Mouse (Mus musculus) limb, embryonic 15.5 days (tissue): ENCODE results near the gene Dock4. TPM values are rescaled to one million over a fixed set of nuclear protein-coding genes. Genes with fewer than 3 reads are reported as not detected.
A peak's percentile ranks its signal among the peaks of the same experiment; 100 is the strongest.

Experiments used
- ATAC-seq: fragments of 200-750 bp; cut with Nextera tagmentation; 2 replicates; pipeline ENCODE4 v1.8.0; 2017; ENCODE audit warnings: low read depth, moderate TSS enrichment; ENCODE audit not compliant: insufficient number of reproducible peaks, low FRiP score, low TSS enrichment
- H3K27ac ChIP-seq: fragments of 300-500 bp; sonication (generic); 2 replicates; pipeline ENCODE4 v1.5.1; 2015; ENCODE audit warnings: moderate library complexity, mild to moderate bottlenecking, inconsistent platforms
- H3K27me3 ChIP-seq: fragments of 300-500 bp; sonication (generic); 2 replicates; pipeline ENCODE4 v1.6.1; 2015; ENCODE audit warnings: inconsistent platforms
- H3K36me3 ChIP-seq: fragments of 300-500 bp; sonication (generic); 2 replicates; pipeline ENCODE4 v1.6.1; 2015; ENCODE audit warnings: inconsistent platforms
- H3K4me1 ChIP-seq: fragments of 300-500 bp; sonication (generic); 2 replicates; pipeline ENCODE4 v1.6.1; 2015; ENCODE audit warnings: inconsistent platforms
- H3K4me2 ChIP-seq: fragments of 300-500 bp; sonication (generic); 2 replicates; pipeline ENCODE4 v1.6.1; 2015; ENCODE audit warnings: mild to moderate bottlenecking, inconsistent platforms
- H3K4me3 ChIP-seq: fragments of 300-500 bp; sonication (generic); 2 replicates; pipeline ENCODE4 v1.5.1; 2015; ENCODE audit warnings: mild to moderate bottlenecking, inconsistent platforms
- H3K9ac ChIP-seq: fragments of 300-500 bp; sonication (generic); 2 replicates; pipeline ENCODE4 v1.6.1; 2015; ENCODE audit warnings: inconsistent platforms
- H3K9me3 ChIP-seq: fragments of 300-500 bp; sonication (generic); 2 replicates; pipeline ENCODE4 v1.6.1; 2016; ENCODE audit warnings: inconsistent platforms
- WGBS: fragments of 180-500 bp; shearing (Covaris S2); methylation state at CpG from one replicate; pipeline ENCODE4 v1.1.7; 2015; 5-methylcytosine and 5-hydroxymethylcytosine counted together
- polyA plus RNA-seq: library from polyadenylated mRNA; unstranded; fragments of >200 nt; fragmentation: Nextera tagmentation; extraction: Ambion mirVana; gene quantifications from 2 replicates; pipeline ENCODE4 v1.2.1, GENCODE M21; 2015

Dock4 gene
- polyA plus RNA-seq, 1 experiment from 2014 or later = 13.6 TPM

GRCm38 (mm10) chr12:40730756-40731155 is 285.0 kb downstream of the Dock4 start:
- Histone ChIP-seq H3K27me3 (no peaks in the 10 kb centered on the region), H3K4me3 (no peak overlapping the region), H3K4me2 (no peak overlapping the region), H3K36me3 (no peaks in the 10 kb centered on the region), H3K9me3 (no peaks in the 10 kb centered on the region), H3K4me1 (no peaks in the 10 kb centered on the region), H3K27ac (no peak overlapping the region), H3K9ac (no peak overlapping the region)
- 75% methylated on average over 3 of the region's 3 CpGs for WGBS
- no peak for ATAC-seq

DNA sequence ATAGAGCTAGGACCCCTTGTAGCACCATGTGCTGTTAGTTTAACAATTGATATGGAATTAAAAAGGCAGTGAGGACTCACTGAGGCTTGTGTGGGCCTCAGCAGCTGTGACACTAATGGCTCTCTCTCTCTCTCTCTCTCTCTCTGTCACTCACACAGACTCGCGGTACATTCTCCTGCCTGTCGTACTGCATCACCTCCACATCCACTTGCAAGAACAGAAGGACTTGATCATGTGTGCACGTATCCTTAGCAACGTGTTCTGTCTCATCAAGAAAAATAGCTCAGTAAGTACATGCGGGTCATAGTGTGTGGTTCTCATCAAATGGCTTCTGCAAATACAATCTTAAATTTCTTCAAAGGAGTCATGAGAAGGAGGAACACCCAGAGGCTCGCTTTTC is 299.7 kb downstream of the Dock4 start:
- no peaks in the 10 kb centered on the region for H3K36me3 ChIP-seq
- H3K4me3 ChIP-seq = no peak overlapping the region
- no peak overlapping the region for H3K27ac ChIP-seq
- no peaks in the 10 kb centered on the region for H3K9me3 ChIP-seq
- H3K4me2 ChIP-seq = no peak overlapping the region
- no peaks in the 10 kb centered on the region for H3K27me3 ChIP-seq
- no peak for ATAC-seq
- H3K4me1 ChIP-seq = no peaks in the 10 kb centered on the region
- H3K9ac ChIP-seq = no peak overlapping the region
- 83% methylated on average over 7 of the region's 7 CpGs for WGBS

DNA sequence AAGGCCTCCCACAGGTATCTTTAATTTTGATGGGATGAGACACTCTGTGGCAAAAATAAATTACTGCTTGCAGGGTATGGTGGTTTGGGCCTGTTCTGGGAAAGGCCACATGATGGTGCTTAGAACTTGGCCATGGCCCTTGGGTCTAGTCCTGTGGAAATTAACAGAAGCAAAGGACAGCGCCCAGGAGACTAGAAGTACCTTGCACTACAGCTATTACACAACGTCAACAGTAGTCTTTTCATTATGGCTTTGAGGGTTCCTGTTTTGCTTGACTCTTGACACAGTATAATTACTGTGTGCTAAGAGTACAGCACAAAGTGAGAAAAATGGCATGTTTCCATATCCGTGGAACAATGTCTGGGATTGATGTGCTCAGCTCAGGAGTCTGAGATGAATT is 300.3 kb downstream of the Dock4 start:
- Histone ChIP-seq H3K4me3 (no peak overlapping the region), H3K36me3 (no peaks in the 10 kb centered on the region), H3K9ac (no peak overlapping the region), H3K4me2 (no peak overlapping the region), H3K27me3 (no peaks in the 10 kb centered on the region), H3K4me1 (no peaks in the 10 kb centered on the region), H3K27ac (no peak overlapping the region), H3K9me3 (no peaks in the 10 kb centered on the region)
- 82% methylated on average over 3 of the region's 3 CpGs for WGBS
- no peak for ATAC-seq

GRCm38 (mm10) chr12:40759281-40759680 is 313.5 kb downstream of the Dock4 start:
- WGBS = 86% methylated on average over 2 of the region's 2 CpGs
- no peak for ATAC-seq
- H3K4me2 ChIP-seq = no peak overlapping the region
- no peaks in the 10 kb centered on the region for H3K27me3 ChIP-seq
- no peaks in the 10 kb centered on the region for H3K36me3 ChIP-seq
- H3K9ac ChIP-seq = no peak overlapping the region
- no peak overlapping the region for H3K4me3 ChIP-seq
- H3K4me1 ChIP-seq = no peaks in the 10 kb centered on the region
- H3K9me3 ChIP-seq = no peaks in the 10 kb centered on the region
- H3K27ac ChIP-seq = no peak overlapping the region

- no peak overlapping the region for H3K27ac ChIP-seq
- H3K4me3 ChIP-seq = no peak overlapping the region
- H3K9me3 ChIP-seq = no peaks in the 10 kb centered on the region
- H3K36me3 ChIP-seq = no peaks in the 10 kb centered on the region
- ATAC-seq = no peak
- no peaks in the 10 kb centered on the region for H3K27me3 ChIP-seq
- WGBS = 52% methylated on average over 8 of the region's 8 CpGs
- no peak overlapping the region for H3K9ac ChIP-seq
- H3K4me1 ChIP-seq = no peaks in the 10 kb centered on the region
- no peak overlapping the region for H3K4me2 ChIP-seq
Measured at GRCm38 (mm10) chr12:40767258-40767816, 321.6 kb downstream of the Dock4 start.

- H3K9me3 ChIP-seq = no peaks in the 10 kb centered on the region
- 83% methylated on average over 1 of the region's 1 CpGs for WGBS
- H3K9ac ChIP-seq = no peak overlapping the region
- H3K36me3 ChIP-seq = no peaks in the 10 kb centered on the region
- no peaks in the 10 kb centered on the region for H3K4me1 ChIP-seq
- no peak overlapping the region for H3K27ac ChIP-seq
- H3K4me2 ChIP-seq = no peak overlapping the region
- ATAC-seq = no peak
- H3K27me3 ChIP-seq = no peaks in the 10 kb centered on the region
- H3K4me3 ChIP-seq = no peak overlapping the region
Measured at GRCm38 (mm10) chr12:40773091-40773490, 327.3 kb downstream of the Dock4 start.

DNA sequence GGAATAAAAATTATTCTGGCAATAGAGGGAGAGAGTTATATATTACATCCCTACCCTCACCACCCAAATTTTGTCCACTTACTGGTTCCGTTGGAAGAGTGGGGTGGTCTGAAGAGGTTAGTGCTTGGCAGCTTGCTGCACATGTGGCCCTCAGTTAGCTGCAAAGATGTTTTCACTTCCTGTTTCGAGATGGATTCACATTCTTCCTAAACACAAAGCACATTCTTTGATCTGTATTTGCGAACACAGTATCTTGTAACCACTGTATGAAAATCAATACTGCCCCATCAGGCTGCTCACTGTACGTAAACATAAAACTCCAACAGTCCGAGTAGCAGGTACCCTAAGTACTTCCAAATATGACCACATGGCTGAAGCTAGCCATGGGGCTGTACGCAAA is 335.8 kb downstream of the Dock4 start:
- Histone ChIP-seq H3K4me1 (no peaks in the 10 kb centered on the region), H3K27ac (no peak overlapping the region), H3K4me2 (no peak overlapping the region), H3K9me3 (no peaks in the 10 kb centered on the region), H3K36me3 (no peaks in the 10 kb centered on the region), H3K9ac (no peak overlapping the region), H3K4me3 (no peak overlapping the region), H3K27me3 (no peaks in the 10 kb centered on the region)
- ATAC-seq = no peak
- 75% methylated on average over 6 of the region's 6 CpGs for WGBS

GRCm38 (mm10) chr12:40788621-40789111 is 342.9 kb downstream of the Dock4 start:
- Histone ChIP-seq H3K4me2 (no peak overlapping the region), H3K27ac (peak overlapping the region; percentile 57; the same call in 1 of the 2 replicates), H3K4me3 (no peak overlapping the region), H3K4me1 (peaks cover 7% of the 10 kb centered on the region; the same call in 1 of the 2 replicates), H3K9me3 (no peaks in the 10 kb centered on the region), H3K36me3 (no peaks in the 10 kb centered on the region), H3K27me3 (no peaks in the 10 kb centered on the region), H3K9ac (no peak overlapping the region)
- WGBS = 11% methylated on average over 3 of the region's 3 CpGs
- ATAC-seq = peak; percentile 76; the same call in 1 of the 2 replicates

- no peak for ATAC-seq
- no peaks in the 10 kb centered on the region for H3K27me3 ChIP-seq
- no peaks in the 10 kb centered on the region for H3K9me3 ChIP-seq
- H3K27ac ChIP-seq = no peak overlapping the region
- H3K4me2 ChIP-seq = no peak overlapping the region
- WGBS = 68% methylated on average over 10 of the region's 10 CpGs
- H3K9ac ChIP-seq = no peak overlapping the region
- H3K36me3 ChIP-seq = no peaks in the 10 kb centered on the region
- peaks cover 7% of the 10 kb centered on the region; the same call in 1 of the 2 replicates for H3K4me1 ChIP-seq
- no peak overlapping the region for H3K4me3 ChIP-seq
Measured at GRCm38 (mm10) chr12:40789379-40790361, 343.9 kb downstream of the Dock4 start.

GRCm38 (mm10) chr12:40791221-40791620 is 345.5 kb downstream of the Dock4 start:
- Histone ChIP-seq H3K36me3 (no peaks in the 10 kb centered on the region), H3K9ac (no peak overlapping the region), H3K4me2 (no peak overlapping the region), H3K4me3 (no peak overlapping the region), H3K27me3 (no peaks in the 10 kb centered on the region), H3K4me1 (peaks cover 7% of the 10 kb centered on the region; the same call in 1 of the 2 replicates), H3K9me3 (no peaks in the 10 kb centered on the region), H3K27ac (no peak overlapping the region)
- ATAC-seq = no peak
- 63% methylated on average over 5 of the region's 5 CpGs for WGBS

GRCm38 (mm10) chr12:40792184-40792650 is 346.5 kb downstream of the Dock4 start:
- H3K27me3 ChIP-seq = no peaks in the 10 kb centered on the region
- no peak overlapping the region for H3K27ac ChIP-seq
- peaks cover 10% of the 10 kb centered on the region; the same call in 1 of the 2 replicates for H3K4me1 ChIP-seq
- no peak overlapping the region for H3K9ac ChIP-seq
- H3K9me3 ChIP-seq = no peaks in the 10 kb centered on the region
- H3K36me3 ChIP-seq = no peaks in the 10 kb centered on the region
- 49% methylated on average over 10 of the region's 10 CpGs for WGBS
- H3K4me3 ChIP-seq = no peak overlapping the region
- H3K4me2 ChIP-seq = no peak overlapping the region
- ATAC-seq = no peak

DNA sequence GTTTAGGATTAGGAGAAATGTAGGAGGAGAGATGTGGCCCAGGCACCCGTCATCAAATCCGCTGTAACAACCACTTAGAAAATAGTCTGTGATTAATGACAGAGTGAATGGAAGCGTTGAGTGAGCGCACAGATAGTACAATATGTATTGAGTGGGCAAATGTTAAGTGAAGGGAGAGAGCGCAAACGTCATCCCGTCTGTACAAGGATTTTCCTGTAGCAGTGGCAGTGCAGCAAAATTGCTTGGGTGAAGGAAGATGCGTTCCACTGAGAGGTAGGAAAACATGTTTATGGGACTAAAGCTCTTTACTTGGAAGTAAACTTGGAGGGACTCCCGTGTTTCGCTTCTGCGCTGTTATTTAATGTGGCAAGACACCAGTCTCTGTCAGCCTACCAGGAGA is 348.3 kb downstream of the Dock4 start:
- no peak overlapping the region for H3K4me3 ChIP-seq
- ATAC-seq = no peak
- WGBS = 75% methylated on average over 11 of the region's 11 CpGs
- no peak overlapping the region for H3K9ac ChIP-seq
- no peaks in the 10 kb centered on the region for H3K36me3 ChIP-seq
- H3K27me3 ChIP-seq = no peaks in the 10 kb centered on the region
- no peaks in the 10 kb centered on the region for H3K9me3 ChIP-seq
- H3K27ac ChIP-seq = no peak overlapping the region
- H3K4me1 ChIP-seq = peaks cover 7% of the 10 kb centered on the region; the same call in 1 of the 2 replicates
- H3K4me2 ChIP-seq = no peak overlapping the region
